Comparison of ENCODE assay signal across 10 mouse cellular contexts in genomic region chr17:28709552-28710290, GRCm38 (mm10). TPM values are rescaled to one million over a fixed set of nuclear protein-coding genes. Genes with fewer than 3 reads are reported as not detected.
DNase-seq lines count a peak whose midpoint lies in the region; ATAC-seq and TF ChIP-seq lines count a peak whose summit lies in the region.
"Had no signal": no experiment of that assay in that cellular context is flagged by ENCODE, and none has a peak within 500 bp of the region (broad histone marks: within the 10 kb centered on the region; RNA-seq: fewer than 3 reads in every experiment).

No protein-coding gene starts in this region.

- H3K27me3 ChIP-seq in MEL (ENCODE audit: control insufficient read depth in 1 of 2, insufficient read depth in 2 of 2, low read length in 2 of 2) = no peaks in the 10 kb centered on the region
- H3K27me3 ChIP-seq in intestine, embryonic 14.5 days (replicated peaks; ENCODE audit: control insufficient read depth, insufficient read depth, low read length) = no peaks in the 10 kb centered on the region
- H3K27me3 ChIP-seq in midbrain, embryonic 11.5 days (ENCODE audit: control insufficient read depth, insufficient read depth, low read length) = no peaks in the 10 kb centered on the region
- no peaks in the 10 kb centered on the region for H3K27me3 ChIP-seq in hindbrain, embryonic 12.5 days
- H3K27me3 ChIP-seq: embryonic facial prominence, embryonic 13.5 days; limb, embryonic 13.5 days had no signal

- no peak for DNase-seq in layer of hippocampus, adult 2 months (ENCODE audit: low spot score in 2 of 2)
- no peak for DNase-seq in layer of hippocampus, adult 11-12 months (ENCODE audit: low spot score)
- peak; percentile 44 for DNase-seq in MEL (ENCODE audit: low read depth, low spot score)
- DNase-seq in intestine, embryonic 14.5 days (ENCODE audit: low spot score) = no peak
- DNase-seq in midbrain, embryonic 11.5 days (ENCODE audit: low spot score, missing footprints) = no peak
- DNase-seq in left cerebral cortex, adult 8-10 months (ENCODE audit: low spot score in 2 of 2) = no peak

- H3K79me2 ChIP-seq in MEL (ENCODE audit: control insufficient read depth, insufficient read depth, low read length, poor library complexity) = peaks cover 49% of the 10 kb centered on the region

- no peak overlapping the region for H3K9ac ChIP-seq in MEL (ENCODE audit: control insufficient read depth, low read depth, low read length, poor library complexity, severe bottlenecking)
- no peak overlapping the region for H3K9ac ChIP-seq in intestine, embryonic 14.5 days (ENCODE audit: low read length)
- no peak overlapping the region for H3K9ac ChIP-seq in midbrain, embryonic 11.5 days (ENCODE audit: low read length)
- H3K9ac ChIP-seq in hindbrain, embryonic 12.5 days = no peak overlapping the region
- H3K9ac ChIP-seq: embryonic facial prominence, embryonic 13.5 days; limb, embryonic 13.5 days had no signal

- 44% methylated on average over 8 of the region's 8 CpGs for WGBS in intestine, embryonic 14.5 days
- 93% methylated on average over 8 of the region's 8 CpGs for WGBS in midbrain, embryonic 11.5 days
- WGBS in hindbrain, embryonic 12.5 days = 92% methylated on average over 8 of the region's 8 CpGs

- peaks cover 7 to 9% of the 10 kb centered on the region in 2 experiments for H3K4me1 ChIP-seq in MEL (ENCODE audit: control insufficient read depth in 1 of 2, insufficient read depth in 2 of 2, low read length in 2 of 2)
- H3K4me1 ChIP-seq in intestine, embryonic 14.5 days (replicated peaks; ENCODE audit: control insufficient read depth, insufficient read depth, low read length) = peaks cover 29% of the 10 kb centered on the region
- no peaks in the 10 kb centered on the region; the same call in 1 of the 2 replicates for H3K4me1 ChIP-seq in midbrain, embryonic 11.5 days (ENCODE audit: control insufficient read depth, insufficient read depth, low read length)
- peaks cover 7% of the 10 kb centered on the region; the same call in 1 of the 2 replicates for H3K4me1 ChIP-seq in hindbrain, embryonic 12.5 days

- H3K4me2 ChIP-seq in intestine, embryonic 14.5 days (ENCODE audit: low read length) = no peak overlapping the region
- no peak overlapping the region for H3K4me2 ChIP-seq in midbrain, embryonic 11.5 days
- H3K4me2 ChIP-seq in hindbrain, embryonic 12.5 days (replicated peaks) = no peak overlapping the region
- H3K4me2 ChIP-seq: embryonic facial prominence, embryonic 13.5 days; limb, embryonic 13.5 days had no signal

- TF ChIP-seq CTCF in layer of hippocampus, adult 2 months (conservative IDR thresholded peaks at IDR 0.05) = no peak
- no peak for TF ChIP-seq CTCF in MEL (IDR thresholded peaks at IDR 0.05 in 2 of 3, conservative IDR thresholded peaks at IDR 0.05 in 1 of 3; ENCODE audit: control insufficient read depth in 1 of 3, insufficient read depth in 1 of 3, low read depth in 2 of 3, low read length in 3 of 3, poor library complexity in 1 of 3, severe bottlenecking in 1 of 3)

- no peak overlapping the region for H3K4me3 ChIP-seq in layer of hippocampus, adult 2 months
- no peak overlapping the region for H3K4me3 ChIP-seq in MEL (ENCODE audit: control insufficient read depth in 1 of 2, insufficient read depth in 1 of 2, low read depth in 2 of 2, low read length in 2 of 2)
- no peak overlapping the region for H3K4me3 ChIP-seq in intestine, embryonic 14.5 days (ENCODE audit: low read depth, low read length)
- H3K4me3 ChIP-seq in midbrain, embryonic 11.5 days (ENCODE audit: low read depth, low read length) = no peak overlapping the region
- no peak overlapping the region for H3K4me3 ChIP-seq in hindbrain, embryonic 12.5 days
- H3K4me3 ChIP-seq: embryonic facial prominence, embryonic 13.5 days; limb, embryonic 13.5 days had no signal

- no peak for TF ChIP-seq EP300 in MEL (IDR thresholded peaks at IDR 0.05; ENCODE audit: low read depth in 1 of 2, low read length in 2 of 2)

- H3K27ac ChIP-seq in layer of hippocampus, adult 2 months = peak overlapping the region; percentile 70
- no peak overlapping the region for H3K27ac ChIP-seq in MEL (ENCODE audit: control insufficient read depth, low read depth, low read length)
- 0 out of 2 replicates have a peak overlapping the region, but pooled peaks have one; percentile 43 for H3K27ac ChIP-seq in intestine, embryonic 14.5 days (ENCODE audit: low read depth)
- no peak overlapping the region for H3K27ac ChIP-seq in midbrain, embryonic 11.5 days (ENCODE audit: low read depth, low read length)
- H3K27ac ChIP-seq in hindbrain, embryonic 12.5 days = no peak overlapping the region
- H3K27ac ChIP-seq: embryonic facial prominence, embryonic 13.5 days; limb, embryonic 13.5 days had no signal

- peaks cover 8 to 22% of the 10 kb centered on the region in 2 experiments for H3K36me3 ChIP-seq in MEL (ENCODE audit: control insufficient read depth in 1 of 2, insufficient read depth in 2 of 2, low read length in 2 of 2)
- peaks cover 12% of the 10 kb centered on the region for H3K36me3 ChIP-seq in intestine, embryonic 14.5 days (ENCODE audit: control insufficient read depth, insufficient read depth, low read length)
- H3K36me3 ChIP-seq in midbrain, embryonic 11.5 days (ENCODE audit: control insufficient read depth, insufficient read depth, low read length) = no peaks in the 10 kb centered on the region
- H3K36me3 ChIP-seq in hindbrain, embryonic 12.5 days = peaks cover 13% of the 10 kb centered on the region

- ATAC-seq in intestine, embryonic 14.5 days (replicated peaks; ENCODE audit: low FRiP score, low TSS enrichment, low read depth) = 0 out of 2 replicates have a peak, but pooled peaks have one; percentile 36
- peak; percentile 69 for ATAC-seq in monocyte, adult 5-6 weeks (replicated peaks; ENCODE audit: insufficient number of reproducible peaks, low FRiP score, low TSS enrichment, poor library complexity, severe bottlenecking)
- ATAC-seq in midbrain, embryonic 11.5 days (ENCODE audit: low FRiP score) = no peak
- ATAC-seq in hindbrain, embryonic 12.5 days (ENCODE audit: low FRiP score) = no peak

- no peak for TF ChIP-seq RAD21 in MEL (IDR thresholded peaks at IDR 0.05; ENCODE audit: low read depth, low read length)

- no peaks in the 10 kb centered on the region for H3K9me3 ChIP-seq in MEL (replicated peaks; ENCODE audit: insufficient read depth, low read length)
- no peaks in the 10 kb centered on the region for H3K9me3 ChIP-seq in intestine, embryonic 14.5 days (ENCODE audit: control insufficient read depth, low read length)
- no peaks in the 10 kb centered on the region for H3K9me3 ChIP-seq in midbrain, embryonic 11.5 days (ENCODE audit: control insufficient read depth, low read length)
- H3K9me3 ChIP-seq in hindbrain, embryonic 12.5 days (replicated peaks) = no peaks in the 10 kb centered on the region
- H3K9me3 ChIP-seq: embryonic facial prominence, embryonic 13.5 days; limb, embryonic 13.5 days had no signal

- TF ChIP-seq POLR2A in MEL (IDR thresholded peaks at IDR 0.05; ENCODE audit: control insufficient read depth in 1 of 2, insufficient read depth in 1 of 2, low read depth in 1 of 2, low read length in 2 of 2, poor library complexity in 1 of 2) = no peak

RNA-seq across cellular contexts. Expression of gene AC170998.1, which starts 16.2 kb away (rescaled TPM):
- 1 to 10 TPM; 2.7 to 5.5 TPM for total RNA-seq in layer of hippocampus, adult 2 months (2021)
- 0.42 and 0.92 TPM in 2 replicates for total RNA-seq in MEL (2012; rRNA removed)
- polyA plus RNA-seq in MEL (2012; ENCODE audit: insufficient read depth in 1 of 2, insufficient read length in 2 of 2, low read depth in 1 of 2, low replicate concordance in 2 of 2, missing spikeins in 1 of 2) = under 1 TPM in 1 of 2 experiments, not detected in 1; 0.42 TPM
- polyA plus RNA-seq in intestine, embryonic 14.5 days (2014; fragmentation: Nextera tagmentation; extraction: Ambion mirVana) = 4.0 and 4.7 TPM in 2 replicates
- 10.1 to 17.4 TPM in 2 of 3 replicates, not detected in the other for total RNA-seq in monocyte, adult 5-6 weeks (2017)
- 0.66 and 0.78 TPM in 2 replicates for polyA plus RNA-seq in midbrain, embryonic 11.5 days (2014; fragmentation: Nextera tagmentation; extraction: Ambion mirVana)
- total RNA-seq in left cerebral cortex, adult 8-10 months (2022) = 1 to 10 TPM; 1.3 to 4.8 (median 1.5) TPM
- 3.2 and 3.5 TPM in 2 replicates for polyA plus RNA-seq in hindbrain, embryonic 12.5 days (2016; fragmentation: Nextera tagmentation; extraction: Ambion mirVana)

RNA-seq across cellular contexts. Expression of gene Mapk14, which starts 18.6 kb away (rescaled TPM):
- 10 to 100 TPM; 70.6 to 82.7 TPM for total RNA-seq in layer of hippocampus, adult 2 months (2021)
- total RNA-seq in MEL (2012; rRNA removed) = 61.5 and 67.3 TPM in 2 replicates
- polyA plus RNA-seq in MEL (2012; ENCODE audit: insufficient read depth in 1 of 2, insufficient read length in 2 of 2, low read depth in 1 of 2, low replicate concordance in 2 of 2, missing spikeins in 1 of 2) = 10 to 100 TPM in 1 of 2 experiments, not detected in 1; 93.2 TPM
- 60.7 and 62.6 TPM in 2 replicates for polyA plus RNA-seq in intestine, embryonic 14.5 days (2014; fragmentation: Nextera tagmentation; extraction: Ambion mirVana)
- 157 to 202 TPM (median 181 TPM) in 3 replicates for total RNA-seq in monocyte, adult 5-6 weeks (2017)
- 39.4 and 47.2 TPM in 2 replicates for polyA plus RNA-seq in midbrain, embryonic 11.5 days (2014; fragmentation: Nextera tagmentation; extraction: Ambion mirVana)
- 10 to 100 TPM; 70.2 to 84.1 (median 76.9) TPM for total RNA-seq in left cerebral cortex, adult 8-10 months (2022)
- 40.1 and 45.9 TPM in 2 replicates for polyA plus RNA-seq in hindbrain, embryonic 12.5 days (2016; fragmentation: Nextera tagmentation; extraction: Ambion mirVana)

RNA-seq across cellular contexts. Expression of gene Slc26a8, which starts 19.7 kb away (rescaled TPM):
- 1 to 10 TPM; 6.3 to 6.9 TPM for total RNA-seq in layer of hippocampus, adult 2 months (2021)
- total RNA-seq in MEL (2012; rRNA removed) = 0.58 and 0.69 TPM in 2 replicates
- polyA plus RNA-seq in MEL (2012; ENCODE audit: insufficient read depth in 1 of 2, insufficient read length in 2 of 2, low read depth in 1 of 2, low replicate concordance in 2 of 2, missing spikeins in 1 of 2) = 1 to 10 TPM in 1 of 2 experiments, not detected in 1; 1.6 TPM
- polyA plus RNA-seq in intestine, embryonic 14.5 days (2014; fragmentation: Nextera tagmentation; extraction: Ambion mirVana) = 0.35 and 0.55 TPM in 2 replicates
- 0.97 to 1.5 TPM in 2 of 3 replicates, not detected in the other for total RNA-seq in monocyte, adult 5-6 weeks (2017)
- polyA plus RNA-seq in midbrain, embryonic 11.5 days (2014; fragmentation: Nextera tagmentation; extraction: Ambion mirVana) = 0.75 and 0.87 TPM in 2 replicates
- total RNA-seq in left cerebral cortex, adult 8-10 months (2022) = 1 to 10 TPM; 6.0 to 8.4 (median 6.9) TPM
- polyA plus RNA-seq in hindbrain, embryonic 12.5 days (2016; fragmentation: Nextera tagmentation; extraction: Ambion mirVana) = 0.44 and 0.63 TPM in 2 replicates

RNA-seq across cellular contexts. Expression of gene Mapk13, which starts 59.4 kb away (rescaled TPM):
- total RNA-seq in layer of hippocampus, adult 2 months (2021) = under 1 TPM; 0.59 to 0.66 TPM
- 0.04 TPM in 1 of 2 replicates, not detected in the other for total RNA-seq in MEL (2012; rRNA removed)
- polyA plus RNA-seq in MEL (2012; ENCODE audit: insufficient read depth in 1 of 2, insufficient read length in 2 of 2, low read depth in 1 of 2, low replicate concordance in 2 of 2, missing spikeins in 1 of 2) = 1 to 10 TPM in 1 of 2 experiments, not detected in 1; 1.4 TPM
- polyA plus RNA-seq in intestine, embryonic 14.5 days (2014; fragmentation: Nextera tagmentation; extraction: Ambion mirVana) = 135 and 136 TPM in 2 replicates
- total RNA-seq in monocyte, adult 5-6 weeks (2017) = 1.5 to 2.3 TPM (median 1.8 TPM) in 3 replicates
- polyA plus RNA-seq in midbrain, embryonic 11.5 days (2014; fragmentation: Nextera tagmentation; extraction: Ambion mirVana) = 1.1 and 1.2 TPM in 2 replicates
- total RNA-seq in left cerebral cortex, adult 8-10 months (2022) = 1 to 10 TPM; 2.1 to 3.4 (median 2.7) TPM
- polyA plus RNA-seq in hindbrain, embryonic 12.5 days (2016; fragmentation: Nextera tagmentation; extraction: Ambion mirVana) = 4.2 and 6.5 TPM in 2 replicates

Comparison
In these comparisons a context has a peak if more than half of its experiments do, and no peak if none do; other contexts are left out.
1. H3K27ac ChIP-seq: peak in layer of hippocampus, adult 2 months (single experiment) and intestine, embryonic 14.5 days (single experiment); none in MEL (single experiment), midbrain, embryonic 11.5 days (single experiment) and hindbrain, embryonic 12.5 days (single experiment).
2. ATAC-seq: peak in intestine, embryonic 14.5 days (single experiment) and monocyte, adult 5-6 weeks (single experiment); none in midbrain, embryonic 11.5 days (single experiment) and hindbrain, embryonic 12.5 days (single experiment).